Mouse (Mus musculus) bone marrow, adult 2 months (tissue): ENCODE data around the gene Man2a1.

ENCODE experiments used
- CTCF ChIP-seq: fragments of 200-500 bp; IDR thresholded peaks from 2 replicates; pipeline ENCODE4 v1.5.1; 2011; ENCODE audit warnings: low read length, control low read depth; ENCODE audit not compliant: control insufficient read depth, insufficient read depth
- POLR2A ChIP-seq: fragments of 200-500 bp; IDR thresholded peaks from 2 replicates; pipeline ENCODE4 v1.6.1; 2011; ENCODE audit warnings: low read depth, mild to moderate bottlenecking, control low read depth, low read length, borderline replicate concordance; ENCODE audit not compliant: control insufficient read depth

GRCm38 (mm10) chr17:64603534-64603933, 3.0 kb downstream of the Man2a1 start:
- no peak for TF ChIP-seq POLR2A
- no peak for TF ChIP-seq CTCF
